Mouse (Mus musculus): ENCODE measurements around the gene Gm11733. TPM values are rescaled to one million over a fixed set of nuclear protein-coding genes. Genes with fewer than 3 reads are reported as not detected.
"Not testable (repeated sequence)": the region's sequence is repeated elsewhere in the genome, so short reads cannot be mapped to it uniquely, and the experiment has no call there.

Gene Gm11733
- polyA plus RNA-seq, 1 experiment, result not detected

- no peak overlapping the region for H3K4me3 ChIP-seq (replicated peaks)
- no peaks in the 10 kb centered on the region for H3K36me3 ChIP-seq (ENCODE audit: control insufficient read depth)
- H3K9me3 ChIP-seq (ENCODE audit: control insufficient read depth, low read length), result no peaks in the 10 kb centered on the region
- TF ChIP-seq TAL1 (IDR thresholded peaks at IDR 0.05; ENCODE audit: low read length) (no peak), GATA1 (IDR thresholded peaks at IDR 0.05; ENCODE audit: low read length) (no peak)
- no peaks in the 10 kb centered on the region for H3K4me1 ChIP-seq (ENCODE audit: control insufficient read depth)
- H3K27me3 ChIP-seq (ENCODE audit: control insufficient read depth), result peaks cover 41% of the 10 kb centered on the region
Observed at GRCm38 (mm10) chr11:117462202-117462864, 21.8 kb upstream of the Gm11733 start.

GRCm38 (mm10) chr11:117463416-117463815, 20.8 kb upstream of the Gm11733 start:
- H3K27me3 ChIP-seq (ENCODE audit: control insufficient read depth), result peaks cover 35% of the 10 kb centered on the region
- H3K9me3 ChIP-seq (ENCODE audit: control insufficient read depth, low read length); H3K4me1 ChIP-seq (ENCODE audit: control insufficient read depth); H3K36me3 ChIP-seq (ENCODE audit: control insufficient read depth); H3K4me3 ChIP-seq (replicated peaks): not testable (repeated sequence)

- H3K4me1 ChIP-seq (ENCODE audit: control insufficient read depth), result no peaks in the 10 kb centered on the region
- TF ChIP-seq TAL1 (IDR thresholded peaks at IDR 0.05; ENCODE audit: low read length) (no peak), GATA1 (IDR thresholded peaks at IDR 0.05; ENCODE audit: low read length) (no peak)
- H3K36me3 ChIP-seq (ENCODE audit: control insufficient read depth), result no peaks in the 10 kb centered on the region
- no peaks in the 10 kb centered on the region for H3K9me3 ChIP-seq (ENCODE audit: control insufficient read depth, low read length)
- peaks cover 12% of the 10 kb centered on the region for H3K27me3 ChIP-seq (ENCODE audit: control insufficient read depth)
- no peak overlapping the region for H3K4me3 ChIP-seq (replicated peaks)
Observed at GRCm38 (mm10) chr11:117466292-117466691, 17.9 kb upstream of the Gm11733 start.

GRCm38 (mm10) chr11:117466911-117467310, 17.3 kb upstream of the Gm11733 start:
- Histone ChIP-seq H3K4me3 (replicated peaks) (no peak overlapping the region), H3K27me3 (ENCODE audit: control insufficient read depth) (peaks cover 7% of the 10 kb centered on the region), H3K9me3 (ENCODE audit: control insufficient read depth, low read length) (no peaks in the 10 kb centered on the region), H3K4me1 (ENCODE audit: control insufficient read depth) (no peaks in the 10 kb centered on the region), H3K36me3 (ENCODE audit: control insufficient read depth) (no peaks in the 10 kb centered on the region)
- TF ChIP-seq GATA1 (IDR thresholded peaks at IDR 0.05; ENCODE audit: low read length) (no peak), TAL1 (IDR thresholded peaks at IDR 0.05; ENCODE audit: low read length) (no peak)

- no peak overlapping the region for H3K4me3 ChIP-seq (replicated peaks)
- TF ChIP-seq GATA1 (IDR thresholded peaks at IDR 0.05; ENCODE audit: low read length), result no peak
- TF ChIP-seq TAL1 (IDR thresholded peaks at IDR 0.05; ENCODE audit: low read length), result no peak
- no peaks in the 10 kb centered on the region for H3K27me3 ChIP-seq (ENCODE audit: control insufficient read depth)
- H3K4me1 ChIP-seq (ENCODE audit: control insufficient read depth), result no peaks in the 10 kb centered on the region
- H3K9me3 ChIP-seq (ENCODE audit: control insufficient read depth, low read length), result no peaks in the 10 kb centered on the region
- H3K36me3 ChIP-seq (ENCODE audit: control insufficient read depth), result no peaks in the 10 kb centered on the region
Observed at GRCm38 (mm10) chr11:117468585-117469363, 15.4 kb upstream of the Gm11733 start.

GRCm38 (mm10) chr11:117469724-117470123, 14.4 kb upstream of the Gm11733 start:
- H3K36me3 ChIP-seq (ENCODE audit: control insufficient read depth), result no peaks in the 10 kb centered on the region
- TF ChIP-seq GATA1 (IDR thresholded peaks at IDR 0.05; ENCODE audit: low read length), result no peak
- TF ChIP-seq TAL1 (IDR thresholded peaks at IDR 0.05; ENCODE audit: low read length), result no peak
- H3K4me3 ChIP-seq (replicated peaks), result no peak overlapping the region
- no peaks in the 10 kb centered on the region for H3K27me3 ChIP-seq (ENCODE audit: control insufficient read depth)
- H3K9me3 ChIP-seq (ENCODE audit: control insufficient read depth, low read length), result no peaks in the 10 kb centered on the region
- no peaks in the 10 kb centered on the region for H3K4me1 ChIP-seq (ENCODE audit: control insufficient read depth)

GRCm38 (mm10) chr11:117470586-117471195, 13.5 kb upstream of the Gm11733 start:
- peaks cover 2% of the 10 kb centered on the region; the same call in 1 of the 2 replicates for H3K27me3 ChIP-seq (ENCODE audit: control insufficient read depth)
- TF ChIP-seq GATA1 (IDR thresholded peaks at IDR 0.05; ENCODE audit: low read length) (no peak), TAL1 (IDR thresholded peaks at IDR 0.05; ENCODE audit: low read length) (no peak)

GRCm38 (mm10) chr11:117471625-117472283, 12.4 kb upstream of the Gm11733 start:
- Histone ChIP-seq H3K9me3 (ENCODE audit: control insufficient read depth, low read length) (no peaks in the 10 kb centered on the region), H3K4me1 (ENCODE audit: control insufficient read depth) (no peaks in the 10 kb centered on the region), H3K27me3 (ENCODE audit: control insufficient read depth) (peaks cover 3% of the 10 kb centered on the region; the same call in 1 of the 2 replicates), H3K4me3 (replicated peaks) (no peak overlapping the region), H3K36me3 (ENCODE audit: control insufficient read depth) (no peaks in the 10 kb centered on the region)
- TF ChIP-seq GATA1 (IDR thresholded peaks at IDR 0.05; ENCODE audit: low read length) (no peak), TAL1 (IDR thresholded peaks at IDR 0.05; ENCODE audit: low read length) (no peak)

More at GRCm38 (mm10) chr11:117470586-117471195, 13.5 kb upstream of the Gm11733 start:
- H3K4me1 ChIP-seq (ENCODE audit: control insufficient read depth), result no peaks in the 10 kb centered on the region
- no peaks in the 10 kb centered on the region for H3K9me3 ChIP-seq (ENCODE audit: control insufficient read depth, low read length)
- no peaks in the 10 kb centered on the region for H3K36me3 ChIP-seq (ENCODE audit: control insufficient read depth)
- H3K4me3 ChIP-seq (replicated peaks), result no peak overlapping the region

GRCm38 (mm10) chr11:117472885-117473284, 11.3 kb upstream of the Gm11733 start:
- peaks cover 7% of the 10 kb centered on the region; the same call in 1 of the 2 replicates for H3K27me3 ChIP-seq (ENCODE audit: control insufficient read depth)
- no peaks in the 10 kb centered on the region for H3K4me1 ChIP-seq (ENCODE audit: control insufficient read depth)
- TF ChIP-seq GATA1 (IDR thresholded peaks at IDR 0.05; ENCODE audit: low read length) (no peak), TAL1 (IDR thresholded peaks at IDR 0.05; ENCODE audit: low read length) (no peak)
- H3K36me3 ChIP-seq (ENCODE audit: control insufficient read depth), result no peaks in the 10 kb centered on the region
- no peaks in the 10 kb centered on the region for H3K9me3 ChIP-seq (ENCODE audit: control insufficient read depth, low read length)
- no peak overlapping the region for H3K4me3 ChIP-seq (replicated peaks)

All from erythroblast, embryonic 14.5 days (primary cell).